Mouse (Mus musculus): Measurements from ENCODE around the gene Grm7.

Gene Grm7

DNA sequence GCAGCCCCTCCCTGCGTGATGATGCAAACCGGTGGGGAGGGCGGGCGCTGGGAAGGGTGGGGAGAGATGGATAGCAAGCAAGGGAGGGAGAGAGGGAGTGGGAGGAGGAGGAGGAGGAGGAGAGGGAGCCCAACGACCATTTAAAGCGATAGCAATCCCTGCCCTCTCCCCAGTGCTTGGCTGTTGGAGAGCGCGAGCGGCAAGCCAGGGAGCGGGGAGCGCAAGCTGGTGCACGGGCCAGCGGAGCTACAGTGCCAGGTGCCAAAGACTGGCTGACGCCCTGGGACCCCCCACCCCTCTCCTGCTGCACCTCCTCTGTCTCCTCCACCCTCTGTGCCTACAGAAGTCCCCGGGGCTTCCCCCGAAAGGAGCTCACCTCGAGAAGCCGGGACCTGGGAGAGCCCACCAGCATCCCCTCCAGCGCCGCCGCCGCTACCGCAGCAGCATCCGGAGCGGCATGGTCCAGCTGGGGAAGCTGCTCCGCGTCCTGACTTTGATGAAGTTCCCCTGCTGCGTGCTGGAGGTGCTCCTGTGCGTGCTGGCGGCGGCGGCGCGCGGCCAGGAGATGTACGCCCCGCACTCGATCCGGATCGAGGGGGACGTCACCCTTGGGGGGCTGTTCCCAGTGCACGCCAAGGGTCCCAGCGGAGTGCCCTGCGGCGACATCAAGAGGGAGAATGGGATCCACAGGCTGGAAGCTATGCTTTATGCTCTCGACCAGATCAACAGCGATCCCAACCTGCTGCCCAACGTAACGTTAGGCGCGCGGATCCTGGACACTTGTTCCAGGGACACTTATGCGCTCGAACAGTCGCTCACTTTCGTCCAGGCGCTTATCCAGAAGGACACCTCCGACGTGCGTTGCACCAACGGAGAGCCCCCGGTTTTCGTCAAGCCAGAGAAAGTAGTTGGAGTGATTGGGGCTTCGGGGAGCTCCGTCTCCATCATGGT is at the start of gene Grm7:
TSS of gene Grm7 (plus strand) at position 171 of the 951 bp plus-strand sequence.
- in situ Hi-C loops (cut with MboI, MseI), result no loop called here

- in situ Hi-C loops (cut with MboI, MseI), result no loop called here
These were observed 355 bp upstream of the Grm7 start for GRCm38 (mm10) chr6:110645041-110645410.

GRCm38 (mm10) chr6:110646901-110647300 is 1.5 kb downstream of the Grm7 start:
- in situ Hi-C loops (cut with MboI, MseI), result no loop called here

DNA sequence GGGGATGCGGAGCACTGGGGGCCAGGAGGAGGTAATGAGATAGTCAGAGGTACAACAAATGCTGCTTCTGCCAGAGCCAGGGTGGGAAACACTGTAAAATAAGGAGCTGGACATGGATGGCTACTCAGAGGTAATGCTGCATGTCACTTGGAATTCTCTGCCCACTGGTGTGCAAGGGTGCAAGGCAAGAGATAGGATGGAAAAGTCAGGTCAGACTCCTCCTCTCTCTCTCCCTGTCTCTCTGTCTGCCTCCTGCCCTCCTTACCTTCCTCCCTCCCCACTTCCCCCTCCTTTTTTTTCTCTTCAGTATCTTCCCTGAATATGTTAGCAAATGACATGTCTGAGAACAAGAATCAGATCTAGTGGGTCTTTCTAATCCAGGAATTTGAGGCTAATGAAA is 3.8 kb downstream of the Grm7 start:
- in situ Hi-C loops (cut with MboI, MseI), result no loop called here

- in situ Hi-C loops (cut with MboI, MseI), result no loop called here
These were observed 8.1 kb downstream of the Grm7 start for GRCm38 (mm10) chr6:110653361-110654001.

DNA sequence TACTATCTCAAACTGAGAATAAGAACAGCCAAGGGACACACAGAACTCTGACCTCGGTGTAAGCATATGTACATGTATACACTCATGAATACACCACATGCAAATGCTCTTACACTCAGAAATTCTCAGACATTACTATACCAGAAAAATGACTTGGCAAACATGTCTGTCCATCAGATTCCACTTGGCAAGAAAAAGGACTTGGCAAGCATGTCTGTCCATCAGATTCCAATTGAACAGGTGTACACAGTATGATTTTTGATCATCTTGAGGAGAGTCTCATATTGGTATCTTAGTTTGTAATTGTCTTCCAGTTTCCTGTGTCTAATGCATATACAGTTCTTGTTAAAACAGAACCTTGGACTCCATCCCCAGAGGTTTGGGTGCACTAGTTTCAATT is 19.1 kb downstream of the Grm7 start:
- in situ Hi-C loops (cut with MboI, MseI), result no loop called here

GRCm38 (mm10) chr6:110668447-110668846 is 23.1 kb downstream of the Grm7 start:
- in situ Hi-C loops (cut with MboI, MseI), result no loop called here

- in situ Hi-C loops (cut with MboI, MseI), result no loop called here
These were observed 45.6 kb downstream of the Grm7 start for GRCm38 (mm10) chr6:110690954-110691353.

DNA sequence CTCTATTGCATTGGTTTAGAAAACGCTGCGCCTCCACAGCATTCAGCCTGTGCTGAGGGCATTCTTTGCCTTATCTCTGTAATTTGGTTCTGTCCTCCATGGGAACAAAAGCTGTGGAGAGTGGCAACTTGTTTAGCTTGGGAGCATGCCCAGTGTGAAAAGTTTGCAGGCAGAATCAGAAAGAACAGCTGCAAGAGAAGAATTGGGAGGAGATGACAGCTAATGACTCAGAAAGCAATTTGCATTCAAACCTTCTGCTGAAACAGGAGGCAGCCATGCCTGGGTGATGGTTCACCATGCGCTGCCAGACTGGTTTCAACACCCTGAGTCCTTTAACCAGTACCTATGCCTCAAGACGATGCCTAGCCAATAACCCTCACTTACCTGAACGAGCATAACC is 64.4 kb downstream of the Grm7 start:
- in situ Hi-C loops (cut with MboI, MseI), result no loop called here

- in situ Hi-C loops (cut with MboI, MseI), result no loop called here
These were observed 69.6 kb downstream of the Grm7 start for GRCm38 (mm10) chr6:110714943-110715342.

DNA sequence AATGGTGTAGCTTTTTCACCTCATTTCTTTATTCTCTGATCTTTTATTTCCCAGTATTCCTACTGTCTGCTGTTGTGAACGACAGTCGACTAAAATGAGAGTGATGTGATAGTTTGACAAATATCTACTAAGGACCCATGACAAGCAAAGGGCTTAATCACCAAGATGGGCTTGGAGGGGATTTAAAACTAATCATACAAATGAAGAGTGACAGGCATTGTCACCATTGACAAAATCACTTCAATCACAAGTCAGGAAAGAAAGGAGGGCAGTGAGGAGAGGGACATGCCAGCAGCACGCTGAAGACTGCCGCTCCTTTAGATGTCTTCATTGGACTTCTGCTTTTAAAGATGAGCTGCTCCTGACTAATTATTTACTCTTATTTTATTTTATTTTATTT is 78.0 kb downstream of the Grm7 start:
- in situ Hi-C loops (cut with MboI, MseI), result no loop called here

DNA sequence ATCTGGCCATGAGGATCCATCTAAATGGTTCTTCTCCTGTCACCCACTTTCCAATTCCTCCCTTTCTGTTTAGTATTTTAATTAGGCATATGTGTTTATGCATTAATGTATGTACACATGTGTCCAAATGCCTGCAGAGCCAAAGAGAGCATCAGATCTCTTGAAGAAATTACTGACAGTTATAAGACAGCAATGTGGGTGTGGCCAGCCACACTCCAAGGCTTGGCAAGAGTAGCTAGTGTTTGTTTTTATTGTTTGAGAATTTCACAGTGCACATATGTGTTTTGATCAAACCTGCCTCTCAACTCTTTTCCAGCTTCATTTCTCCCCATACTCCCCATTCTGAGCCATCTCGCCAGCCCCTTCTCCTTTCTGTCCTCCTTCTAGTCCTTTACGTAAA is 88.5 kb downstream of the Grm7 start:
- in situ Hi-C loops (cut with MboI, MseI), result no loop called here

- in situ Hi-C loops (cut with MboI, MseI), result no loop called here
These were observed 98.7 kb downstream of the Grm7 start for GRCm38 (mm10) chr6:110743981-110744670.

DNA sequence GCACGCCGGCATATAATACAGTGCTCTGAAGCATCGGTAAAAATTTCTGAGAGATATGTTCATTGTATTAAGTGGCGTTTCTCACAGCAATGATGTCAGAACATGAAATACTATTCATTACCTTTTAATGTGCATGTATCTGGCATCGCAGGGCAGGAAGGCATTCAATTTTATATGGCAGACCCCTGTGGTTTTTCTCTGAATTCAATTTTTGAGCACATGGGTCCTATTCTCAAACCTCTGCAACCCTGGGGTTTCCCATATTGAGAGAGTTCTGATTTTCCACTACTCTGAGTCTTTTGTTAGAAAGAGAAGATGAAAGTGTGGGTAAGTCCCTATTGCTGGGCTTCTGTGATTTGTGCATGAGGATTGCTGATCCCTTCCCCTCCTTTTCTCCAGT is 110.5 kb downstream of the Grm7 start:
- in situ Hi-C loops (cut with MboI, MseI), result no loop called here

DNA sequence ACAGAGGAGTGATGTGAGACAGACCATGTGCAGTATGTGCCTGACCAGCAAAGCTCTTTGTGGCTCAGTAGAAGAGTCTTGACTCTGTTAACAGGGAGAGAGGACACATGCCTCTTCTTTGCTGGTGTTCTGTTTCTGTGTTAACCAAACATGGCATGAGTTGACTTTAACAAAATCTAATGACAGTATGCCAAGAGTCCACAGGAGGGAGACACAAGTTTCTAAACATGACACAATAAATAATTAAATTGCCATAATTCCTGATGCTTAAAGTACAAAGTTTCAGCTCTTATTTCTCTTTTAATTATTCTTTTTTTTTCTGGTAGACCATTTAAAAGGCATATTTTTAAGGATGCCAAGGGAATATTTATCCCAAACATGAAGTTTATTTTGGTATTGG is 124.2 kb downstream of the Grm7 start:
- in situ Hi-C loops (cut with MboI, MseI), result no loop called here

DNA sequence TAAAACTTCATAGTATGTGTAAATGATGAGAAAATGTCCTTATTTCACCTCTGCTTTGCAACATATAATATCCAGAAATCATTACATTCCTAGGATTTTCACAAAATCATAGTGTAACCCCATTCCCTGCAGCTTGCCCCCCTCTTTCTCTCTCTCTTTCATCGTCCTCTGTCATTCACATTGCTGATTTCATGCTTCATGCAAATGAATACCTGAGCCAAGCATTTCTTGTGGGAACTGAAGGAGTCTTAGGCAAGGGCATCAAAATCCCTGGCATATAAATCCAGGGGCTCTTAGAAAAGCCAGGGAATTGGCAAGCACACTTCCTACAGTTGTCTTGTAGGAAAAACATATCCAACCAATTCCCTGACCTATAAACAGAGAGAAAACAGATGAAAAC is 127.3 kb downstream of the Grm7 start:
- in situ Hi-C loops (cut with MboI, MseI), result no loop called here

DNA sequence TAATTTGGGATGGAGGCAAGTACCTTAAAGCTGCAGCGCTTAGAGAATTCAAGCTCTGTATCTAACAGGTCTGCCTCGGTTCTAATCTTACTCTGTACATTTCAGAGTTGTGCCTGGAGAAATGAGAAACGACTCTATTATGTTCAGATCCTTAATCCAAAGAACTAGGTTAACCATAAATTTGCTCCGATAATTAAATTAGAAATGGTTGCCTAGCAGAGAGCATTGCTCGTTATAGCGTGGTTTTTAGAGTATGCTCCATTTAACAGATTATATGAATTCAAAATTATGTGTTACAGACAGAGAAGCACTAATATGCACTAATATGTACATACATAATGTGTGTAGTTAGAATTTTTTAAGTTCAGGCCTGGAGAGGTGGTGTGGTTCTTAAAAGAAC is 130.7 kb downstream of the Grm7 start:
- in situ Hi-C loops (cut with MboI, MseI), result no loop called here

DNA sequence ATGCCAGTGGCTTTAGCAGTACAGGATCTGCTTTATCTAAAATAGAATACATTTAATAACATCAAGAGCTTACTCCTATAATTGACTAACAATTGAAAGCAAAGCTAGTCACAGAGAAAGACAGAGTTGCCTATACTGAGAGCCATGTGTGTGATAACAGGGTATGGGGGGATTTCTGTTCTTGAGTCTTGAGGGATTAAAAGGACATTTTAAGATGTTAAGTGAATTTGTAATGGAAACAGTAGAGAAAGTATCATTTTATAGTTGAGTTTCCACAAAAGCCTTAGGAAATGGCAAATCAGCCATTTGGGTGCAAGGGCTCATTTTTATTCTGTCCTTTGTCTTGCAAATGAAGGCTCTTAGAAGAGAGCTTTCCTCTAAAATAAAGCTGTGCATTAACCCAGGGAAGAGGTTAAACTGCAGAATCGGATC is 140.1 kb downstream of the Grm7 start:
- in situ Hi-C loops (cut with MboI, MseI), result no loop called here

- in situ Hi-C loops (cut with MboI, MseI), result no loop called here
These were observed 147.3 kb downstream of the Grm7 start for GRCm38 (mm10) chr6:110792696-110793095.

- in situ Hi-C loops (cut with MboI, MseI), result no loop called here
These were observed 162.1 kb downstream of the Grm7 start for GRCm38 (mm10) chr6:110807481-110807880.

DNA sequence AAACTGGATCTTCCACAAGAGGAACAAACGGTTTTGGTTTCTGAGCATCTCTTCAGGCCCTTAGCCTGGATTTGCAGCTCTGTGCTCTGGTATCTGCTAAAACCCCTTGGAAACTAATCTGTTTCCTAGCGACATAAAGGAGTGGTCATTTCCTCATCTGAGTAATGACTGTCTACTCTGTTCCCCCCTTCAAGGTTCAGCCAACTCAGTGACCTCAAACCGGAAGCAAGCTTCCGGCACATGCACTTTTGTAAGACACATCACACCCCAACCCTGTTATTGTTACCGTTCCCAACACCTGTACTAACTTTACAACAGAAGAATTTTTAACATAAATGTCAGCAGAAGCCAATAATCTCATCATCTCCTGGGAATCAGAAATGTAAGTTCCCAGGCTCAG is 166.8 kb downstream of the Grm7 start:
- in situ Hi-C loops (cut with MboI, MseI), result no loop called here

GRCm38 (mm10) chr6:110818236-110818635 is 172.9 kb downstream of the Grm7 start:
- in situ Hi-C loops (cut with MboI, MseI), result no loop called here
